Mouse (Mus musculus) ES-Bruce4 (cell line): ENCODE data around the gene Tmem30b.

Source experiments
- CTCF ChIP-seq: IDR thresholded peaks from one replicate; pipeline ENCODE4 v1.8.1; 2011; ENCODE audit warnings: low read depth, low read length
- EP300 ChIP-seq: IDR thresholded peaks from 2 replicates; pipeline ENCODE4 v1.6.1; 2011; ENCODE audit warnings: low read depth, low read length; ENCODE audit not compliant: insufficient read depth
- POLR2A ChIP-seq: IDR thresholded peaks from one replicate; pipeline ENCODE4 v1.8.1; 2011; ENCODE audit warnings: low read length; ENCODE audit not compliant: insufficient read depth

GRCm38 (mm10) chr12:73546086-73546711 lies at the start of gene Tmem30b:
- no peak for TF ChIP-seq POLR2A
- no peak for TF ChIP-seq CTCF
- TF ChIP-seq EP300 = no peak
